Mouse (Mus musculus) erythroid progenitor cell, adult 5-6 weeks (primary cell): ENCODE results near the gene Slc22a6. TPM values are rescaled to one million over a fixed set of nuclear protein-coding genes. Genes with fewer than 3 reads are reported as not detected.

Source experiments
- ATAC-seq: replicated peaks from 2 replicates; pipeline ENCODE4 v1.8.0; 2016; ENCODE audit warnings: moderate number of reproducible peaks, mild to moderate bottlenecking, moderate TSS enrichment, inconsistent platforms; ENCODE audit not compliant: poor library complexity, low FRiP score, severe bottlenecking
- total RNA-seq, 2 experiments: library from RNA; stranded (forward) in 1 of 2; stranded (reverse) in 1 of 2; fragments of 150-400 nt in 1 of 2; fragments of 186-747, 209-891 nt in 1 of 2; gene quantifications; 2 replicates each; pipeline versions ENCODE4 v1.2.3 to v1.2.4; 2015 to 2017; ENCODE audit warnings: low replicate concordance in 2 of 2

The Slc22a6 gene
- total RNA-seq (2015; ENCODE audit: low replicate concordance) (not detected in 2 replicates), total RNA-seq (2017; ENCODE audit: low replicate concordance) (not detected in 2 replicates)

GRCm38 (mm10) chr19:8617904-8618303 lies at the start of gene Slc22a6:
Slc22a6 (plus strand) TSS chr19:8618039.
- ATAC-seq = no peak

DNA sequence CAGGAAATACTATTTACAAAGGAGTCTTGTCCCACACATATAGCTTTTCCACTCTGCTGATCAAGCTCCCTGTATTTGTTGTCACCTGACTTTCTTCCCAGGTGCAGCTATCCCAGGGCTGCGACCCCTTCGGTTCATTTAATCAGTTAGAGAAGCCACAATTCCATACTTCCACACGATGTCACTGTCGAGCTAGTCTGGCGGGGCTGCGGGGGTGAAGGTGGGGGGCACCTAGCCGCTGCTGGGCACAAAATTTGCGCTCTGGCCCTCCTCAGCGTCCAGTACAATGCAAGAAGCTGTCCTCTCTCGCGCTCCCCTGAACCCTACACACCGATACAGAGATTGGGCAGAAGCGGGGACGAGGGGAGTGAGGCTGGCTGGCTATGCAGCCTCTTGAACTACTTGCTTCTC lies 48.4 kb upstream of the Slc22a6 start:
- no peak for ATAC-seq

GRCm38 (mm10) chr19:8570341-8571040 lies 47.3 kb upstream of the Slc22a6 start:
- ATAC-seq = no peak

GRCm38 (mm10) chr19:8571746-8572145 lies 46.1 kb upstream of the Slc22a6 start:
- ATAC-seq = no peak

- no peak for ATAC-seq
Measured at GRCm38 (mm10) chr19:8572485-8572884, 45.4 kb upstream of the Slc22a6 start.

GRCm38 (mm10) chr19:8577432-8577831 lies 40.4 kb upstream of the Slc22a6 start:
- ATAC-seq = no peak

DNA sequence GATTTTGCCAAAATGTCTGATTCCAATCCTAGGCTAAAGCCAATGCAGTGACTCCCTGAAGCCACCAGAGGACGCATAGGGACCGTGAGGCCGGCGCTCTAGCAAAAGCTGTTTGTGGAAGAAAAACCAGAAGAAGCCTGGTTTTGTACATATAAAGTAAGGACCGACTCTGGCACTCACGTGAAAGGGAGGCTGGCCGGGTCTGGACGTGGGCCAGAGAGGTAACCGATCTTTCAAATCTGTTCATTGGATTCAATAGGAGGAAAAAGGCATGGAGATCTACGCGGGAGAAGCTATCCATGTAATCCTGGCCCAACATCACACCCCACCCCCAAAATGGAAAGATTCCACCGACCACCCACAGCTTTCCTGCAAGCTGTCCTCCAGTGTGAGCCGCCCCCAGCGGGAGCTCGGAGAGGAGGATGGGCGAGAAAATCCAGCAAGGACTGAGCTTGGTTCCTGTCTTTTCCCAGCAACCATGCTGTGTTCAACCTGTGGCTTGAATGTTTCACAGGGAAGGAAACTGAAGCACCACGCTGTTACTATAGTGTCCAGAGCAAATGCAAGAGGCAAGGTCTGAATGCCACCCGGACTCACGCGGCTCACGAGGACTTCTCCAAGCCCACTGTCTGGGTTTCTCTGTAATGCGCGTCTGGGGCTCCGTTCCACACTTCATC lies 39.4 kb upstream of the Slc22a6 start:
- ATAC-seq = no peak

DNA sequence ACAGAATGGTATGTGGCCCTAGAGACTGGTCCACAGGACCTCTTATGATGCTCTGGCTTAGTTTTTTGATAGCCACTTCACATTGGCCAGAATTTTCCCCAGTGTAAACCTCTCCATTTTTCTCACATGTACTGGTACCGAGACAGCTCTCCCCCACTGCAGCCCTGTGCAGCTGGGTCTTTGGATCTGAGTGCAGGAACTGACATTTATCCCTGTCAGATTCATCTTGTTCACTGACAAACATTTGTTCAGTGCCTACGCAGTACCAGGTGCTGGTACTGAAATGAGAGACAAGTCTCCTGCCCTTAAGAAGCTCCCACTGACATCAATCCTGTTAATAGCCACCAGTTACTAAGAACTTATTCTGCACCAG lies 38.9 kb upstream of the Slc22a6 start:
- ATAC-seq = no peak

GRCm38 (mm10) chr19:8585298-8585697 lies 32.5 kb upstream of the Slc22a6 start:
- no peak for ATAC-seq

GRCm38 (mm10) chr19:8585899-8586298 lies 31.9 kb upstream of the Slc22a6 start:
- ATAC-seq = no peak

GRCm38 (mm10) chr19:8586350-8586749 lies 31.5 kb upstream of the Slc22a6 start:
- ATAC-seq = no peak

GRCm38 (mm10) chr19:8587315-8587714 lies 30.5 kb upstream of the Slc22a6 start:
- ATAC-seq = no peak

GRCm38 (mm10) chr19:8590954-8591353 lies 26.9 kb upstream of the Slc22a6 start, which contains the start of gene Slc22a8:
Slc22a8 (plus strand) TSS chr19:8591254.
- ATAC-seq = no peak

DNA sequence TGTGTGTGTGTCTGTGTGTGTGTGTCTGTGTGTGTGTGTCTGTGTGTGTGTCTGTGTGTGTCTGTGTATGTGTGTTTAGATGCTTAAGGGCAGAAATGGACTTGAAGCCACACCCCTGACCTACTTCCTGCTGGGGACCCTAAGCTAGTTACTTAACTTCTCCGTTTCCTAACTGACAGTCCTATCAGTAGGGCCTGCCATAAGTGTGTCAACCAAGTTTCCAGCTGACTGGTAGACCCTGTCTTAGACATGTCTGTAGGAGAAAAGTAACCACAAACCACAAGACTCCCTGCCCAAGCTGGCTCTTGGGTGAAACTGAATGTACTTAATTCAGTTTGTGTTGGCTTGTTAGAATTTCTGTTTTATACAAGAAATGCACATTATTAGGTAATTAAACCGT lies 25.7 kb upstream of the Slc22a6 start:
- ATAC-seq = no peak

DNA sequence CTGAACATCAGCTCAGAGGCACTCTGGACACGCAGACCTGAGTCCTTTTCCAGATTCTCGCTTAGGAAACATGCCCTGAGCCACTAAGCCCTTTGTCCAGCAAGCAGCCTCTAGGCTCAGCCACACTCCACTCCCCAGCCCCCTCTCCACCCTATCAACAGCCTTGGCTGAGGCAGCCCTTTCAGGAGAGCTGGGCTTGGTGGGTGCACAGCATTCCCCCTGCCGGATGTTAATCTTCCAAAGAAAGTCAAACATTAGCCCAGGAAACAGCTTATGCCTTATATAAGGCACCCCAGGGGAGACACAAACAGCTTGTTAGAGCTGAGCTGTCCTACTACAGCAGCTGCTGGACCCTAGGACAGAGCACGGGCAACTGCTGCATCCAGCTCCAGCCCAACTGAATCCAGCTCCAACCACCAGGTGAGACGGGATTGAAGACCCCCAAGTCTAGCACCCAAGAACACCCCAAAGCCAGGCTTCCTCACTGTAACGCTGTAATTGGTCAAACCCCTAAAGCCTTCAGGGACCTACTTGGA lies 24.9 kb upstream of the Slc22a6 start:
- ATAC-seq = no peak

- no peak for ATAC-seq
Measured at GRCm38 (mm10) chr19:8593833-8594232, 24.0 kb upstream of the Slc22a6 start.

DNA sequence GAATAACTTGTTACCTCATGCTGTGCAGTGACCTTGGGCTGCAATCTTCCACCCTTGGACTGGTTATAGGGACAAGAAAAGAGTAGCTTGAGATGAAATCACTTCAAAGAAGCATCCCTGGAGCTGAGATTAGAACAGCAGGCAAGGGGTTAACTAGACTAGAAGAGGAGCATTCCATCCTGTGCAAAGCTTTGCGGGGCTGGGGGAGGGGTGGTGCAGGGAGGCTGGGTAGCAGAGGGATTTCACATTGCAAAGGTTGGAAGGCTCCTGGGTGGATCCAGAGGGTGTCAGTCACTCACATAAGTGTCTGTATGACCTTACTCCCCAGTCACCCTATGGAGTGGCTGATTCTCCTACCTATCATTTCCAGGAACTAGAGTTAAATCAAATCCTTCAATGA lies 23.3 kb upstream of the Slc22a6 start:
- ATAC-seq = no peak

DNA sequence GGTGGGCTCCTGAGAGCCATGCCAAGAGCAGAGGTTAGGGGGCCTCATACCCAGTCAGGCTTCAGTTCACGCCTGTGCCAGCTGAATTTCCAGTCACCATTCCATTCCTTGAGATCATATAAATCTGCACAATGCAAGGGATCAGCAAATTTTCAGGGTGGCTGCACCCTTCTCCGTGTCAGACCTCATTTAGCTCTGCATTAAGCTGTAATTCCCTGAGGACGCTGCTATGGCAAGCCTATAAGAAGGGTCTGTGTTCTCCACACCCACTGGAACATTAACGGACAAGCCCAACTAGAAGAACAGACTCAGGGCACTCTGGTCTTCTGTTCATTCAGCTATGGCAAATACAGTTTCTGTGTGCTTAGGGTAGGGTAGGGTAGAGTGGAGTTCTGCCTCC lies 20.6 kb upstream of the Slc22a6 start:
- no peak for ATAC-seq

DNA sequence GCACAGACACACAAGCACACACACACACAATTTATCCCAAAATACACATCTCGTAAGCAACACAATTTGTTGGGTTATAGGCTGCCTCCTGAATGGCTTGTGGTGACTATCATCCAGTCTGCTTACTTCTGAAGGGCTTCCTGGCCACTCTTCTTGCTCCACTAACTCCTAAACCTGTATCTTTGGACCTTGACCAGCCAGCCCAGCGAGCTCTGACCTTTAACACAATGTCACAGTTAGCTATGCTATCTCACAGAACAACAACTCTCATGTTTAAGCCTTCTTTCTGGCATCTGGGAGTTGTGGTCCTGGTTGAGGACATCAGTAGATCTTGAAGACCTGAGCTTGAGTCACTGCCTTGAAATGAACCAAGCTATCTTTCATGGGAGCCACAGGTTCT lies 18.6 kb upstream of the Slc22a6 start:
- no peak for ATAC-seq

GRCm38 (mm10) chr19:8601922-8602321 lies 15.9 kb upstream of the Slc22a6 start:
- ATAC-seq = no peak

DNA sequence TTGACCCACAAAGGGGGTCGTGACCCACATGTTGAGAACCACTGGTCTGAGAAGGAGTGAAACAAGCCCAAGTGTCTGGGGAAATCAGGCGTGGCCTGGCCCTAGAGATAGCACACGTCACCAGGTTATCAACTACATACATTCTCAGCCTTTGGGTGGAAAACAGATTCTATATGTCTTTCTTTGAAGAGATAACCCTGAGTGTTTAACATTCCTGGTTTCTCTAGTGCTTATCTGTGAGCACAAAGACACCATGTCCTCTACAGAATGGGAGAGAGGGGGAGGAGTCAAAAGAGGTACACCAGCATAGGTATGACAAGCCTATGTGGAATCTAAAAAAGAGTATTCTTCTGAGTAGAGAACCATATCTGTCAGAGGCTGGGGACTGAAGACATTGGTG lies 14.9 kb upstream of the Slc22a6 start:
- ATAC-seq = peak; percentile 68
